Mouse (Mus musculus): ENCODE measurements at regions not wholly inside any gene's neighbourhood (a gene's known extent, or its start where the extent isn't known, plus 50 kb on each side); places are given as distances from the start of the nearest gene placed in this dataset.

DNA sequence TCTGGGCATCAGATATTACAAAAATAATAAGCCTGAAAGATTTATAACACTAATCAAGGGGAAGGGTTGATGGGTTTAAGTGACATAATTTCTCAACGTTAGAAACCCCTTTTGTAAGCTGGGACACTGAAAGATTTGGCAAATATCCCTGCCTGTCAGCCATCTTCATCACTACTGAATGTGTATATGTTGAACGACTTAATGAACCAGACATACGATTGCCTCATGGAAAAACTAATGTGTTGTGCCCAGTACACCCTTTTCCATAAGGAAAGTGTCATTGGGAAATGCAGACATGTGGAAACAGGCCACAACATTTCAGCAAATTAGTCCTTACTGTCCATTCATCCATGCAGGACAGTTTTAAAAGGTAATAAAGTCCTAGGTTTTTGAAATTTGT is 240.7 kb upstream of the Prep start:
- Histone ChIP-seq H3K4me2 (ENCODE audit: low read depth, low read length, severe bottlenecking) (no peak overlapping the region), H3K4me1 (replicated peaks; ENCODE audit: control insufficient read depth, insufficient read depth, low read length) (no peaks in the 10 kb centered on the region), H3K4me3 (ENCODE audit: low read depth, low read length) (no peak overlapping the region), H3K9ac (ENCODE audit: low read length) (no peak overlapping the region), H3K27ac (ENCODE audit: low read depth, low read length) (no peak overlapping the region), H3K36me3 (ENCODE audit: control insufficient read depth, insufficient read depth, low read length) (no peaks in the 10 kb centered on the region), H3K27me3 (ENCODE audit: control insufficient read depth, insufficient read depth, low read length) (no peaks in the 10 kb centered on the region), H3K9me3 (ENCODE audit: control insufficient read depth, low read length) (no peaks in the 10 kb centered on the region)
- ATAC-seq (replicated peaks; ENCODE audit: low FRiP score) (no peak), DNase-seq (ENCODE audit: low spot score) (no peak)
- 82% methylated on average over 3 of the region's 3 CpGs for WGBS

GRCm38 (mm10) chr10:44821666-44822065 is 245.3 kb upstream of the Prep start:
- Histone ChIP-seq H3K9ac (ENCODE audit: low read length) (no peak overlapping the region), H3K36me3 (ENCODE audit: control insufficient read depth, insufficient read depth, low read length) (no peaks in the 10 kb centered on the region), H3K27ac (ENCODE audit: low read depth, low read length) (no peak overlapping the region), H3K4me2 (ENCODE audit: low read depth, low read length, severe bottlenecking) (no peak overlapping the region), H3K4me1 (replicated peaks; ENCODE audit: control insufficient read depth, insufficient read depth, low read length) (no peaks in the 10 kb centered on the region), H3K9me3 (ENCODE audit: control insufficient read depth, low read length) (no peaks in the 10 kb centered on the region), H3K4me3 (ENCODE audit: low read depth, low read length) (no peak overlapping the region), H3K27me3 (ENCODE audit: control insufficient read depth, insufficient read depth, low read length) (no peaks in the 10 kb centered on the region)
- ATAC-seq (replicated peaks; ENCODE audit: low FRiP score) (no peak), DNase-seq (ENCODE audit: low spot score) (no peak)
- 93% methylated on average over 3 of the region's 3 CpGs for WGBS

DNA sequence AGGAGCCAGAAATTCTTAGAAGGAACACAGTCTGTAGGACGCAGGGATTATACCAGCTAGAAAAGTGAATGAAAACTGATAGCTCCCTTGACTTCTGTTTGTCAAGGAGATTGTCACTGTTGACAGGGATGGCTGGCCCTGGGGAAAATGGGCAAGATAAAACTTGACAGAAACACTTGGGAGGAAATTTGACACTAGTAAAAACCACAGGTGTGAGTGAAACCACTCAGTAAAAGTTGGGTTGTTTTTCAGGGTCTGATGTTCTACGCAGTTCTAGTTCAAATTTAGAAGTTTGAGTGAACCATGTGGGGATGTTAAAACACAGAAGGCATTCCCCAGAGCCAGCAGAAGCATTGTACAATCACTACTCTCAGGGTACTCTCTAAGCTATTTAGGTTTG is 246.6 kb upstream of the Prep start:
- H3K27ac ChIP-seq (ENCODE audit: low read depth, low read length) = no peak overlapping the region
- no peaks in the 10 kb centered on the region for H3K27me3 ChIP-seq (ENCODE audit: control insufficient read depth, insufficient read depth, low read length)
- H3K4me3 ChIP-seq (ENCODE audit: low read depth, low read length) = no peak overlapping the region
- no peak overlapping the region for H3K9ac ChIP-seq (ENCODE audit: low read length)
- WGBS = 82% methylated on average over 2 of the region's 2 CpGs
- H3K4me1 ChIP-seq (replicated peaks; ENCODE audit: control insufficient read depth, insufficient read depth, low read length) = no peaks in the 10 kb centered on the region
- no peaks in the 10 kb centered on the region for H3K36me3 ChIP-seq (ENCODE audit: control insufficient read depth, insufficient read depth, low read length)
- H3K9me3 ChIP-seq (ENCODE audit: control insufficient read depth, low read length) = no peaks in the 10 kb centered on the region
- no peak for DNase-seq (ENCODE audit: low spot score)
- no peak overlapping the region for H3K4me2 ChIP-seq (ENCODE audit: low read depth, low read length, severe bottlenecking)
- no peak for ATAC-seq (replicated peaks; ENCODE audit: low FRiP score)

- no peaks in the 10 kb centered on the region for H3K4me1 ChIP-seq (replicated peaks; ENCODE audit: control insufficient read depth, insufficient read depth, low read length)
Observed at GRCm38 (mm10) chr10:44819361-44819760, 247.6 kb upstream of the Prep start.

DNA sequence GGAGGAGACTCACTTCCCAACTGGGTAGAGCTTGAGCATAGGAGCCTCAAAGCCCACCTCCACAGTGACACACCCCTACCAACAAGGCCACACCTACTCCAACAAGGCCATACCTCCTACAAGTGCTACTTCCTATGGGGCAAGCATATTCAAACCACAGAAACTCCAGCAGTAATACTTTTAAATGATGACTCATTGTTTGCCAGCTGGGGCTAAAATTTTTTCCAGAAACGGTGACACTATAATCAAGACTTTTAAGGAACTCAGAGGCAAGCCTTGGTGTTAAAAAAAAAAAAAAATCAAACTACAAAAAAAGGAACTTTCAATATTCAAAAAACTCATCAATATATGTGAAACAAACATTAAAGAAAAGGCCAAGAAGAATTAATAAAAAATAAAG is 248.4 kb upstream of the Prep start:
- no peaks in the 10 kb centered on the region for H3K27me3 ChIP-seq (ENCODE audit: control insufficient read depth, insufficient read depth, low read length)
- no peak overlapping the region for H3K27ac ChIP-seq (ENCODE audit: low read depth, low read length)
- H3K4me1 ChIP-seq (replicated peaks; ENCODE audit: control insufficient read depth, insufficient read depth, low read length) = no peaks in the 10 kb centered on the region
- no peak overlapping the region for H3K4me2 ChIP-seq (ENCODE audit: low read depth, low read length, severe bottlenecking)
- H3K9me3 ChIP-seq (ENCODE audit: control insufficient read depth, low read length) = no peaks in the 10 kb centered on the region
- no peak for ATAC-seq (replicated peaks; ENCODE audit: low FRiP score)
- H3K36me3 ChIP-seq (ENCODE audit: control insufficient read depth, insufficient read depth, low read length) = no peaks in the 10 kb centered on the region
- H3K9ac ChIP-seq (ENCODE audit: low read length) = no peak overlapping the region
- DNase-seq (ENCODE audit: low spot score) = no peak
- whole genome bisulfite sequencing = 90% methylated on average over 1 of the region's 1 CpGs
- no peak overlapping the region for H3K4me3 ChIP-seq (ENCODE audit: low read depth, low read length)

More at GRCm38 (mm10) chr10:44819361-44819760, 247.6 kb upstream of the Prep start:
- Histone ChIP-seq H3K27me3 (ENCODE audit: control insufficient read depth, insufficient read depth, low read length) (no peaks in the 10 kb centered on the region), H3K36me3 (ENCODE audit: control insufficient read depth, insufficient read depth, low read length) (no peaks in the 10 kb centered on the region), H3K27ac (ENCODE audit: low read depth, low read length) (no peak overlapping the region), H3K9ac (ENCODE audit: low read length) (no peak overlapping the region), H3K4me2 (ENCODE audit: low read depth, low read length, severe bottlenecking) (no peak overlapping the region), H3K9me3 (ENCODE audit: control insufficient read depth, low read length) (no peaks in the 10 kb centered on the region), H3K4me3 (ENCODE audit: low read depth, low read length) (no peak overlapping the region)
- DNase-seq (ENCODE audit: low spot score) = no peak
- 96% methylated on average over 2 of the region's 2 CpGs for whole genome bisulfite sequencing
- no peak for ATAC-seq (replicated peaks; ENCODE audit: low FRiP score)

GRCm38 (mm10) chr10:44796205-44796604 is 267.9 kb upstream of the Prdm1 start:
- Histone ChIP-seq H3K4me3 (ENCODE audit: low read depth, low read length) (no peak overlapping the region), H3K9me3 (ENCODE audit: control insufficient read depth, low read length) (no peaks in the 10 kb centered on the region; the same call in 1 of the 2 replicates), H3K4me1 (replicated peaks; ENCODE audit: control insufficient read depth, insufficient read depth, low read length) (no peaks in the 10 kb centered on the region), H3K36me3 (ENCODE audit: control insufficient read depth, insufficient read depth, low read length) (no peaks in the 10 kb centered on the region), H3K27ac (ENCODE audit: low read depth, low read length) (no peak overlapping the region), H3K9ac (ENCODE audit: low read length) (no peak overlapping the region), H3K27me3 (ENCODE audit: control insufficient read depth, insufficient read depth, low read length) (no peaks in the 10 kb centered on the region), H3K4me2 (ENCODE audit: low read depth, low read length, severe bottlenecking) (no peak overlapping the region)
- 61% methylated on average over 1 of the region's 1 CpGs for WGBS
- ATAC-seq (replicated peaks; ENCODE audit: low FRiP score) (no peak), DNase-seq (ENCODE audit: low spot score) (no peak)

DNA sequence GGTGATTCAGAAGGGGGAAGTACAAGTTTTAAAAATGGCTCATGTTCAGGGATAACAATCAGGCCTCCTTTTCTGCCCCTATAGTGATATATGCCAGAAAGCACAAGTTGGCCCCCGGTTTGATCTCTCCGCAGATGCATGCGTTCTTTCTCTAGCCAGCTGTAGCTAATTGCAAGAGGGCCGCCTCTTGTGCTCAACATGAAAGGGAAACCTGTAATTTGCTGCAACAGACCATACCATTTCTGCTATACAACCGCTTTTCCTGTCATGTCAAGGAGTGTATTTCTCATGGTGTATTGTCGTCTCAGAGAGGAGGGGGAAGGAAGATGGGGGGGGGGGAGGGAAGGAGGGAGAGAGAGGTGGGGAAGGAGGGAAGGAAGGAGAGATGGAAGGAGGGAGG is 257.1 kb upstream of the Prdm1 start:
- Histone ChIP-seq H3K27ac (ENCODE audit: low read depth, low read length) (no peak overlapping the region), H3K4me2 (ENCODE audit: low read depth, low read length, severe bottlenecking) (no peak overlapping the region), H3K9me3 (ENCODE audit: control insufficient read depth, low read length) (no peaks in the 10 kb centered on the region), H3K27me3 (ENCODE audit: control insufficient read depth, insufficient read depth, low read length) (no peaks in the 10 kb centered on the region), H3K4me1 (replicated peaks; ENCODE audit: control insufficient read depth, insufficient read depth, low read length) (no peaks in the 10 kb centered on the region), H3K9ac (ENCODE audit: low read length) (no peak overlapping the region), H3K4me3 (ENCODE audit: low read depth, low read length) (no peak overlapping the region), H3K36me3 (ENCODE audit: control insufficient read depth, insufficient read depth, low read length) (no peaks in the 10 kb centered on the region)
- no peak for ATAC-seq (replicated peaks; ENCODE audit: low FRiP score)
- 50% methylated on average over 6 of the region's 6 CpGs for WGBS
- DNase-seq (ENCODE audit: low spot score) = no peak

- DNase-seq (ENCODE audit: low spot score) (no peak), ATAC-seq (replicated peaks; ENCODE audit: low FRiP score) (no peak)
- Histone ChIP-seq H3K9ac (ENCODE audit: low read length) (no peak overlapping the region), H3K9me3 (ENCODE audit: control insufficient read depth, low read length) (no peaks in the 10 kb centered on the region), H3K27me3 (ENCODE audit: control insufficient read depth, insufficient read depth, low read length) (no peaks in the 10 kb centered on the region), H3K4me2 (ENCODE audit: low read depth, low read length, severe bottlenecking) (no peak overlapping the region), H3K36me3 (ENCODE audit: control insufficient read depth, insufficient read depth, low read length) (no peaks in the 10 kb centered on the region), H3K4me1 (replicated peaks; ENCODE audit: control insufficient read depth, insufficient read depth, low read length) (no peaks in the 10 kb centered on the region), H3K27ac (ENCODE audit: low read depth, low read length) (no peak overlapping the region), H3K4me3 (ENCODE audit: low read depth, low read length) (no peak overlapping the region)
- 88% methylated on average over 5 of the region's 5 CpGs for WGBS
Observed at GRCm38 (mm10) chr10:44780381-44780958, 252.2 kb upstream of the Prdm1 start.

GRCm38 (mm10) chr10:44779568-44780207 is 251.4 kb upstream of the Prdm1 start:
- ATAC-seq (replicated peaks; ENCODE audit: low FRiP score) (no peak), DNase-seq (ENCODE audit: low spot score) (no peak)
- Histone ChIP-seq H3K27ac (ENCODE audit: low read depth, low read length) (no peak overlapping the region), H3K4me3 (ENCODE audit: low read depth, low read length) (no peak overlapping the region), H3K36me3 (ENCODE audit: control insufficient read depth, insufficient read depth, low read length) (no peaks in the 10 kb centered on the region), H3K9ac (ENCODE audit: low read length) (no peak overlapping the region), H3K4me2 (ENCODE audit: low read depth, low read length, severe bottlenecking) (no peak overlapping the region), H3K4me1 (replicated peaks; ENCODE audit: control insufficient read depth, insufficient read depth, low read length) (no peaks in the 10 kb centered on the region), H3K27me3 (ENCODE audit: control insufficient read depth, insufficient read depth, low read length) (no peaks in the 10 kb centered on the region), H3K9me3 (ENCODE audit: control insufficient read depth, low read length) (no peaks in the 10 kb centered on the region)
- 78% methylated on average over 8 of the region's 8 CpGs for WGBS

Data from forebrain, embryonic 11.5 days (tissue).